ENCODE assay signal across 8 mouse cellular contexts in the genomic region with DNA sequence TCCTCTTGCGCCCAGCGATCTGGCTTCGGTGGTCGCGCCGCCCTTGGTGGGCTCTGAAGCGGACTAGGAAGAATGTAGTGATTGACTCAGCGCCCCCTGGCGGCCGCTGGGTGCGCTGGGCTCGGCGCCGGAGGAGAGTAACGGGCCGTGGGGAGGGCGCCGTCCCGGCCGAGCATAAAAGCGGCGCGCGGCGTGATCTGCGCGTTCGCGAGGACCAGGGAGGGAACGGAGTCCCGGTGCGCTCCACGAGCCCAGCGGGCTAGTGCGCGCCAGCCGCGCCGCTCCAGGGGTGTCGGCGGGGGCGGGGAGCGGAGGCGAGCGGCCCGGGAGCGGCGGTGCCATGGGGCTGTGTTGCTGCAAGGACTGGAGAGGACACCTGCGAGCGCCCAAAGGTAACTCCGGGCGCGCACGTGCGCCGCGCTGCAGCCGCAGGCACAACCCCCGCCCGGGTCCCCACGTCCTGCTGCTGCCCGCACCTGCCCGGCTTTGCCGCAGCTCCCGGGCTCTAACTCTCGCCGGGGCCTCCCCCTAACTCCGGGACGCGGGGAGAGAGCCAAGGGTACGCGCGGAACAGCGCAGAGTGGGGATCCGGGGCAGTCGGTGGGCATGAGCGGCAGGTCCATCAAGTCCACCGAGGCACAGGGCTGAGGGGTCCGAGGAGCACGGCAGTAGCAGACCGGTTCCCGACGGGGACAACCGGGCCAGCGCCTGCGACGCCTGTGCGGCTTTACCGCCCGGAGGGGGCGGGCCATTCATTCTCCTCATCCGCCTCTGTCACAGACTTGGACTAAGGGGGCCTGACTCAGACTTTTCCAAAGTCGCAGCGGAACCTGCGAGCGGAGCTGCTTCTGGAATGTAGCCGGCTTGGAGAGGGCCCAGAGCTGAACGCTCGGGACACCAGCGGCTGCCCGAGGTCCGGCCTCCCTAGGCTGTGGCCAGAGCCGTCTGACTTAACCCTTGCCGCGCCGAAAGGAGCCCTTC.
DNase-seq lines count a peak whose midpoint lies in the region; ATAC-seq and TF ChIP-seq lines count a peak whose summit lies in the region.

No protein-coding gene starts in this region.

- peak overlapping the region; percentile 93 for H3K4me2 ChIP-seq in intestine, postnatal 0 days (replicated peaks; ENCODE audit: low read depth)
- peak overlapping the region; percentile 99 for H3K4me2 ChIP-seq in limb, embryonic 12.5 days
- H3K4me2 ChIP-seq in midbrain, embryonic 13.5 days (replicated peaks), result peak overlapping the region; percentile 97

- peak; percentile 26 for DNase-seq in cerebellum, adult 11 months
- peak; percentile 74 for DNase-seq in embryo, embryonic 11.5 days (ENCODE audit: low read depth, low spot score)
- DNase-seq in heart, adult 18-20 months, result peak; percentile 82 to 87
- DNase-seq in spleen, adult 18-20 months, result peak; percentile 35 to 74

- peak overlapping the region; percentile 52 for H3K4me3 ChIP-seq in intestine, postnatal 0 days (ENCODE audit: low read depth, low read length)
- peak overlapping the region; percentile 65 for H3K4me3 ChIP-seq in limb, embryonic 12.5 days (replicated peaks)
- H3K4me3 ChIP-seq in midbrain, embryonic 13.5 days (replicated peaks), result peak overlapping the region; percentile 60

- peak overlapping the region; percentile 31; the same call in 1 of the 2 replicates for H3K9ac ChIP-seq in intestine, postnatal 0 days (ENCODE audit: low read depth, low read length)
- H3K9ac ChIP-seq in limb, embryonic 12.5 days (replicated peaks), result peak overlapping the region; percentile 54
- H3K9ac ChIP-seq in midbrain, embryonic 13.5 days (replicated peaks), result peak overlapping the region; percentile 62

- under 1% methylated on average over 105 of the region's 106 CpGs for WGBS in intestine, postnatal 0 days
- WGBS in limb, embryonic 12.5 days, result under 1% methylated on average over 104 of the region's 106 CpGs
- WGBS in midbrain, embryonic 13.5 days, result under 1% methylated on average over 106 of the region's 106 CpGs

- peak; percentile 80 for TF ChIP-seq CTCF in intestine, postnatal 0 days (IDR thresholded peaks at IDR 0.05; ENCODE audit: low read depth)

- H3K27ac ChIP-seq in intestine, postnatal 0 days (ENCODE audit: low read depth, low read length), result no peak overlapping the region
- H3K27ac ChIP-seq in limb, embryonic 12.5 days, result 0 out of 2 replicates have a peak overlapping the region, but pooled peaks have one; percentile 29
- no peak overlapping the region for H3K27ac ChIP-seq in midbrain, embryonic 13.5 days

- ATAC-seq in cerebellum, adult (ENCODE audit: insufficient number of reproducible peaks, low FRiP score, low TSS enrichment), result no peak
- ATAC-seq in intestine, postnatal 0 days, result peak; percentile 45
- 0 out of 2 replicates have a peak, but pooled peaks have one; percentile 35 for ATAC-seq in limb, embryonic 12.5 days (ENCODE audit: insufficient number of reproducible peaks, insufficient read depth, low FRiP score, low TSS enrichment, low read depth)
- ATAC-seq in midbrain, embryonic 13.5 days, result peak; percentile 77

- H3K27me3 ChIP-seq in intestine, postnatal 0 days (replicated peaks; ENCODE audit: control insufficient read depth, insufficient read depth, low read length), result peaks cover 19% of the 10 kb centered on the region; the same call in 1 of the 2 replicates
- peaks cover 64% of the 10 kb centered on the region for H3K27me3 ChIP-seq in limb, embryonic 12.5 days
- H3K27me3 ChIP-seq in midbrain, embryonic 13.5 days, result peaks cover 58% of the 10 kb centered on the region

- H3K9me3 ChIP-seq in intestine, postnatal 0 days (ENCODE audit: control insufficient read depth), result no peaks in the 10 kb centered on the region
- H3K9me3 ChIP-seq in limb, embryonic 12.5 days, result no peaks in the 10 kb centered on the region
- no peaks in the 10 kb centered on the region for H3K9me3 ChIP-seq in midbrain, embryonic 13.5 days

- no peaks in the 10 kb centered on the region for H3K36me3 ChIP-seq in intestine, postnatal 0 days (ENCODE audit: control insufficient read depth, insufficient read depth)
- no peaks in the 10 kb centered on the region for H3K36me3 ChIP-seq in limb, embryonic 12.5 days
- H3K36me3 ChIP-seq in midbrain, embryonic 13.5 days, result no peaks in the 10 kb centered on the region

- peaks cover 3% of the 10 kb centered on the region; the same call in 1 of the 2 replicates for H3K4me1 ChIP-seq in intestine, postnatal 0 days (replicated peaks; ENCODE audit: control insufficient read depth, insufficient read depth, low read length)
- peaks cover 21% of the 10 kb centered on the region for H3K4me1 ChIP-seq in limb, embryonic 12.5 days (replicated peaks)
- H3K4me1 ChIP-seq in midbrain, embryonic 13.5 days (replicated peaks), result peaks cover 18% of the 10 kb centered on the region

Comparison
In these comparisons a context has a peak if more than half of its experiments do, and no peak if none do; other contexts are left out.
1. DNase-seq: peak in every context shown above with its lines; median percentile 84 in heart, adult 18-20 months; 74 in embryo, embryonic 11.5 days; 54 in spleen, adult 18-20 months; 26 in cerebellum, adult 11 months.